Mouse (Mus musculus): ENCODE measurements around the gene Scn3b. TPM values are rescaled to one million over a fixed set of nuclear protein-coding genes. Genes with fewer than 3 reads are reported as not detected.

The Scn3b gene
- polyA plus RNA-seq, 1 experiment: 3.2 TPM

GRCm38 (mm10) chr9:40268040-40268747, 823 bp upstream of the Scn3b start:
- Histone ChIP-seq H3K4me3 (ENCODE audit: insufficient read depth, low read length) (no peak overlapping the region), H3K4me1 (ENCODE audit: control insufficient read depth, insufficient read depth, low read length) (0 out of 2 replicates have a peak, but pooled peaks cover 2% of the 10 kb centered on the region)
- no peak for TF ChIP-seq POLR2A (IDR thresholded peaks at IDR 0.05; ENCODE audit: low read depth, low read length)
- TF ChIP-seq CTCF (IDR thresholded peaks at IDR 0.05; ENCODE audit: borderline replicate concordance, insufficient read depth, low read length): no peak

DNA sequence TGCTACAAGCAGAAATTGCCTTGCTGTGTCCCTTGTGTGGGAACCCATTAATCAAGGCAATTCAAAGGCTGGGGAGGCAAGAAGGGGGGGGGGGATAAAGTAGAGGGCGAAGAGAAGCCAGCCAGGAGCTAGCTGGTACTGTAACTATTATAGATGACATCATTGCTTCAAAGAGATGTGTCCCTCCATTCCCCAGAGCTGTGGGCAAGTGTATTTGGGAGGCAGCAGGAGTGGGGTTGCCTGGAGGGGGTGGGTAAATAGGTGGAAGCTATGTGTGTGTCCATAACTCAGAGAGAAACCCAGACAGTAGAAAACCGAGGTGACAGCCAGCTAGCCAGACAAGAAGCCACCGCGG, 292 bp upstream of the Scn3b start:
- Histone ChIP-seq H3K4me3 (ENCODE audit: insufficient read depth, low read length) (no peak overlapping the region), H3K27ac (ENCODE audit: insufficient read depth, low read length) (no peak overlapping the region), H3K4me1 (ENCODE audit: control insufficient read depth, insufficient read depth, low read length) (0 out of 2 replicates have a peak, but pooled peaks cover 2% of the 10 kb centered on the region)
- TF ChIP-seq CTCF (IDR thresholded peaks at IDR 0.05; ENCODE audit: borderline replicate concordance, insufficient read depth, low read length): no peak
- no peak for TF ChIP-seq POLR2A (IDR thresholded peaks at IDR 0.05; ENCODE audit: low read depth, low read length)

More at GRCm38 (mm10) chr9:40268040-40268747, 823 bp upstream of the Scn3b start:
- H3K27ac ChIP-seq (ENCODE audit: insufficient read depth, low read length): no peak overlapping the region

DNA sequence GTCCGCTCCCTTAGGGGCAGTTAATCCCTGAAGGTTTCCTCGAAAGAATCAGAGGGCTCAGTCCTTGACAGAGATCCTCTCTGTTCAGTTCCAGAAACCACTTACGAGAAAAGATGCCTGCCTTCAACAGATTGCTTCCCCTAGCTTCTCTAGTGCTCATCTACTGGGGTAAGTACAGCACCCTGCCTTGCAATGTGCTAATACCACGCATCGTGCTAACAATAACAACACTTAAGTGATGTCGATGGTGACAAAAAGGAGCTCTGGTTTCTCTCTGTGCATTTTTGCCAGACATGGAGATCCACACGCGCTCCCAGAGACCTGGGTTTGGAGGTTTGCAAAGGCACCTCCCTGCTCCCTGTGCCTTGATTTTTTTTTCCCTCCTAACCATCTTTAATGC, 863 bp downstream of the Scn3b start:
- no peak for TF ChIP-seq CTCF (IDR thresholded peaks at IDR 0.05; ENCODE audit: borderline replicate concordance, insufficient read depth, low read length)
- H3K4me3 ChIP-seq (ENCODE audit: insufficient read depth, low read length): no peak overlapping the region

DNA sequence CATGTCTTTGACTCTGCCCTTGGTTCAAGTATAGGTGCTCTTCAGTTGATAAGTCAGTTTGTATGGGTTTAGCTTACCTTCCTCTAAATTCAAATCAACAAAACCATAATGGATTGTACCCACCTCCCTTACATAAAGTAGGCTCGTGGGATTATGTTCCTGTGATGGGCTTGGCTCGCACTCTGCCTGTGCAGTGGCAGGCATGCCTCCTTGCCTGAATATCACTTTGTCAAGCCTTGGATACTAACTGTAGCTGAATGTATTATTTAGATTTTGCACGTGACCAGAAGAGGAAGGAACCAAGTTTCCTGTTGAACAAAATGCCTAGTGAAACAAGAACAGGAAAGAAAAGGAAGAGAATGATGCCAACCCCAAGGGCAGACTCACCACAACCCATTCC, 2.1 kb downstream of the Scn3b start:
- Histone ChIP-seq H3K4me3 (ENCODE audit: insufficient read depth, low read length) (no peak overlapping the region), H3K4me1 (ENCODE audit: control insufficient read depth, insufficient read depth, low read length) (0 out of 2 replicates have a peak, but pooled peaks cover 2% of the 10 kb centered on the region), H3K27ac (ENCODE audit: insufficient read depth, low read length) (no peak overlapping the region)
- TF ChIP-seq CTCF (IDR thresholded peaks at IDR 0.05; ENCODE audit: borderline replicate concordance, insufficient read depth, low read length) (no peak), POLR2A (IDR thresholded peaks at IDR 0.05; ENCODE audit: low read depth, low read length) (no peak)

More for the DNA sequence above, 863 bp downstream of the Scn3b start:
- Histone ChIP-seq H3K27ac (ENCODE audit: insufficient read depth, low read length) (no peak overlapping the region), H3K4me1 (ENCODE audit: control insufficient read depth, insufficient read depth, low read length) (0 out of 2 replicates have a peak, but pooled peaks cover 2% of the 10 kb centered on the region)

DNA sequence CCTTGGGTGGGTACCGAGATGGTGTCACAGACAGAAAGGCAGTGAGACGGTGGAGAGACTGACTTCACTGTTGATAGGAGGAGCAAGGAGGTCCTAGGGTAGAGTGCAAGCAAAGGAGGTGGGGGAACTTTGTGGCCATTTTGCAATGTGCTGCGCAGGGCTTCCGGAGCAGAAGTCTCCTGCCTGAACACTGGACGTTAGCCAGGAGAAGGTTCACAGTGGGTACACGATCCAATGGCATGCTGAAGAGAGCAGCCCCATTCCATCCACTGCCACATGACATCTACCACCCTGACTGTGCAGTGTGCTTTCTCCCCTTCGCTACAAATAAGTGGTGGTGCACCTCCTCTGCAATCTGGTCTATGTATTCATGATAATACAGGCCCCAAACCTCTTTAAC, 3.8 kb downstream of the Scn3b start:
- Histone ChIP-seq H3K4me3 (ENCODE audit: insufficient read depth, low read length) (no peak overlapping the region), H3K27ac (ENCODE audit: insufficient read depth, low read length) (no peak overlapping the region), H3K4me1 (ENCODE audit: control insufficient read depth, insufficient read depth, low read length) (0 out of 2 replicates have a peak, but pooled peaks cover 2% of the 10 kb centered on the region)
- TF ChIP-seq CTCF (IDR thresholded peaks at IDR 0.05; ENCODE audit: borderline replicate concordance, insufficient read depth, low read length) (no peak), POLR2A (IDR thresholded peaks at IDR 0.05; ENCODE audit: low read depth, low read length) (no peak)

DNA sequence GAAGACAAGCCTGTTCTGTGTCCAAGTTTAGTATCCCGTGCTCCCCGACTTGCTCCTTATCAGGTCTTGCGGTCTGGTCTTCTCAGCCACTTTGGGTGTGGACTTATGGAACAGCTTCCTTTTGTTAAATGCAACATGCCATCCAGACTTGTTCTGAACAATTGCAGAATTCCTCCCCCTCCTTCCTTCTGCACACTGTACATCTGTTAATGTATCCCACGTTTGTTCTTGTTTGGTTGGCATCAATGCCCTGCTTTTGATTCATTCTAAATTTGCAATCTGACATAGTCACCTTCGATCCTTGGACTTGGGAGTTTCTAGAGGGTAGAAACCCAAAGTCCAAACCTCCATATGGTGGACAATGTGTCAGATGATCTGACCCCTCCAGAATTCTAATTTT, 6.9 kb downstream of the Scn3b start:
- no peak overlapping the region for H3K4me3 ChIP-seq (ENCODE audit: insufficient read depth, low read length)
- no peak for TF ChIP-seq CTCF (IDR thresholded peaks at IDR 0.05; ENCODE audit: borderline replicate concordance, insufficient read depth, low read length)
- TF ChIP-seq POLR2A (IDR thresholded peaks at IDR 0.05; ENCODE audit: low read depth, low read length): no peak
- no peak overlapping the region for H3K27ac ChIP-seq (ENCODE audit: insufficient read depth, low read length)
- no peaks in the 10 kb centered on the region for H3K4me1 ChIP-seq (ENCODE audit: control insufficient read depth, insufficient read depth, low read length)

DNA sequence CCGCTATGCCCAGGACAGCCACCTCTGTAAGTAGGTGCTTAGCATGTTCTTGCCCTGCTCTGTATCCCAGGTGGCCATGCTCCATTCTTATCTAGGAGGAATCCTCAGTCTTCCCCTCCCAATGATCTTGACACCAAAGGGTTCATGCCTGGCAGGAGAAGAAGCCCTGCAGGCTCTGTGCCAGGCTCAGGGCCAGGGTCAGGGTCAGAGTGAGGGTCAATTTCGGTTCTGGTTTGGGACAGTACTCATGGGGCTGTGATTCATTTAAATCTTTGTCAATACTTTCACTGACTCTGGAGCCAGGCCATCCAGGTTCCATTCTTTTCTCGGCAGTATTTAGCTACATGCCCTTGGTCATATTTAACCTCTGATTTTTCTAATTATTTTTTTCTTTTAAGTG, 8.7 kb downstream of the Scn3b start:
- TF ChIP-seq POLR2A (IDR thresholded peaks at IDR 0.05; ENCODE audit: low read depth, low read length) (no peak), CTCF (IDR thresholded peaks at IDR 0.05; ENCODE audit: borderline replicate concordance, insufficient read depth, low read length) (no peak)
- Histone ChIP-seq H3K4me3 (ENCODE audit: insufficient read depth, low read length) (no peak overlapping the region), H3K27ac (ENCODE audit: insufficient read depth, low read length) (no peak overlapping the region), H3K4me1 (ENCODE audit: control insufficient read depth, insufficient read depth, low read length) (no peaks in the 10 kb centered on the region)

DNA sequence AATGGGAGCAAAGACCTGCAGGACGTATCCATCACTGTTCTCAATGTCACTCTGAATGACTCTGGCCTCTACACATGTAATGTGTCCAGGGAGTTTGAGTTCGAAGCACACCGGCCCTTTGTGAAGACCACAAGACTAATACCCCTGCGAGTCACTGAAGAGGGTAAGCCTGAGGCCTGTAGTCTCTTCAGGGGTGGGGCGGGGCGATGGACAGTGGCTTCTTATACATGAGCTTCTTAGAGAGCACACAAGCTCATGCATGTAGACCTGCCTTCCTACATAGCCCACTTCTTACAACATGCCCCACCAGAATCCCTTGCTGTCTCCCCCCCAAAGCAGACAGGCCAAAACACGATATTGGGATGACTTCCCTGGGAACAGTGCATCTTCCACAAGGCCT, 10.4 kb downstream of the Scn3b start:
- TF ChIP-seq POLR2A (IDR thresholded peaks at IDR 0.05; ENCODE audit: low read depth, low read length) (no peak), CTCF (IDR thresholded peaks at IDR 0.05; ENCODE audit: borderline replicate concordance, insufficient read depth, low read length) (no peak)
- Histone ChIP-seq H3K27ac (ENCODE audit: insufficient read depth, low read length) (no peak overlapping the region), H3K4me3 (ENCODE audit: insufficient read depth, low read length) (no peak overlapping the region), H3K4me1 (ENCODE audit: control insufficient read depth, insufficient read depth, low read length) (no peaks in the 10 kb centered on the region)

DNA sequence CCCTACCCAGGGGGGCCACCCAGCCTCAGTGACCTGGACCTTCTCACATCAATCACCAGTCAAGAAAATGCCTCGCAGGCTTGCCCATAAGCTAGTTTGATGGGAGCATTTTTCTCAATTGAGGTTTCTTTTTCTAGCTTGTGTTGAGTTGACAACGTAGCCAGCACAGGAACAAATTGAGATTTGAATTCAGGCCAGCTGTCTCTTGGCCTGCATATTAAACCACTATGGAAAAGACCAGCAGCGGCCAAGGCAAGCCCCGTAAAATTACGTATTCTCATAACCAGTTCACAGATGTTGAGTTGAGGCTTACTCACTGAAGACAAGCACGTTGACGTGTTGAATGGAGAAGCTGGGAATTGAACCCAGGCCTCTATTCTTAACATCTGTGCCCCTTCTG, 14.0 kb downstream of the Scn3b start:
- Histone ChIP-seq H3K27ac (ENCODE audit: insufficient read depth, low read length) (no peak overlapping the region), H3K4me3 (ENCODE audit: insufficient read depth, low read length) (no peak overlapping the region), H3K4me1 (ENCODE audit: control insufficient read depth, insufficient read depth, low read length) (no peaks in the 10 kb centered on the region)
- no peak for TF ChIP-seq POLR2A (IDR thresholded peaks at IDR 0.05; ENCODE audit: low read depth, low read length)

- no peak overlapping the region for H3K4me3 ChIP-seq (ENCODE audit: insufficient read depth, low read length)
- H3K4me1 ChIP-seq (ENCODE audit: control insufficient read depth, insufficient read depth, low read length): no peaks in the 10 kb centered on the region
- no peak for TF ChIP-seq CTCF (IDR thresholded peaks at IDR 0.05; ENCODE audit: borderline replicate concordance, insufficient read depth, low read length)
- no peak for TF ChIP-seq POLR2A (IDR thresholded peaks at IDR 0.05; ENCODE audit: low read depth, low read length)
- H3K27ac ChIP-seq (ENCODE audit: insufficient read depth, low read length): no peak overlapping the region
Measured at GRCm38 (mm10) chr9:40292475-40292874, 23.5 kb downstream of the Scn3b start.

Data from embryonic fibroblast, embryonic 13.5 days (primary cell).